Mouse (Mus musculus): ENCODE measurements around the gene Gm14085. TPM values are rescaled to one million over a fixed set of nuclear protein-coding genes. Genes with fewer than 3 reads are reported as not detected.
"Not testable (repeated sequence)": the region's sequence is repeated elsewhere in the genome, so short reads cannot be mapped to it uniquely, and the experiment has no call there.

The Gm14085 gene
- polyA plus RNA-seq, 1 experiment from 2014 or later, result not detected

DNA sequence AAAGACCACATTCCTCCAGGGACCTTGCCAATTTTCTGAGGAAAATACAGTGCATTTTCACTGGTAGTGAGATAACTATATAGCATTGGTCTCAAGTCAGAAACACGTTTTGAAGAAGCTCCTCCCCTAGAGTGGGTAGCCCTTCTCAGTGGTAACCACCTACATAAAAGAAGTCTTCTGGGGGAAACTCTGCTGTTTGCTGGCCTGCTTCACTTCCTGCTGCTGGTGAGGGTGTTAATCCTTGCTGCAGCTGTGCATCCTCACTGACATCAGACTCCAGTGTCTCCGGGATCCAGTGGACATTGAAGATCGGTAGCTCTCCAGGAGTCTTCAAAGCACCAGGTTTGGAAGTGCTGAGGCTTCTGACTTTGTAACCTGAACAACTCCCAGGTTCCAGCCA is 913 bp downstream of the Gm14085 start:
- not testable (repeated sequence) for H3K27me3 ChIP-seq; H3K27ac ChIP-seq; H3K36me3 ChIP-seq; H3K9me3 ChIP-seq; H3K4me1 ChIP-seq; ATAC-seq (ENCODE audit: insufficient number of reproducible peaks, insufficient read depth, low FRiP score, low TSS enrichment); H3K4me2 ChIP-seq (replicated peaks); H3K9ac ChIP-seq; H3K4me3 ChIP-seq
- WGBS, result 31% methylated on average over 1 of the region's 3 CpGs

DNA sequence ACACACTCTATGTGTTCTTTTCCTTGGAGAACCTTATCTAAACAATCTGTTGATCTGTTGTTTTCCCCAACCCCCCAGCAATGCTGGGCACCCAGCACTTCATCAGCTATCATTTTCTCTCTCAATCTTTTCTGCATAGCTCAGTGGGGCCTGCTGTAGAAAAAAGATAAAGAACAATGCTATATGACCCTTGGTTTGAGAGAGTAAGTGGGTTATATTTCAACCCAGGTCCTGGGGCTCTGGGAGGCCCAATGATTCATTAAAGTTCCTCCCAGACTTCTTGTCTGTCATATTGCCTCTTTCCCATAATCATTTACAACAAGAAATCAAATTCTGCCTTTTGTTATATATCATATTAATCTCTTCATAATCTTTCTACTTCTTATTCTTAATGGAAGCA is 1.4 kb downstream of the Gm14085 start:
- not testable (repeated sequence) for ATAC-seq (ENCODE audit: insufficient number of reproducible peaks, insufficient read depth, low FRiP score, low TSS enrichment); H3K9me3 ChIP-seq; H3K4me2 ChIP-seq (replicated peaks); H3K27ac ChIP-seq; H3K4me3 ChIP-seq; H3K27me3 ChIP-seq; H3K9ac ChIP-seq; H3K36me3 ChIP-seq; H3K4me1 ChIP-seq

DNA sequence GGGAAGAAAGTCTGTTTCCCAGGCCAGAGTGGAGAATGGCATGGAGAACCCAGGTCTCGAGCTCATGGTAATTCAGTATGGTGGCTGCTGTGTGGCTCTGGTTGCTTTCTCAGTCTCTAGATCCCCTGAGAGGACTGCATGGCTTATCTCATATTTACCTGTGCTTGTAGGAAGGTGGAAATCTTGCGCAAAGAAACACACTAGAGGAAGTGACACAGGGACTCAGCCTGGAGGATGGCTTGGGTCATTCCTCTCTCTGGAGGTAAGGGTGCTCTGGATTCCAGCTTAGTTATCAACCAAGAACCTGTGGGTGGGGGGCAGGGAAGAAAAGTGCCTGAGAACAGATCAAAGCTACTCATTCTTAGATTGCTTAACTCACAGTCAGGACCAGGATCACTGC is 1.9 kb downstream of the Gm14085 start:
- WGBS, result 89% methylated on average over 2 of the region's 2 CpGs
- Histone ChIP-seq H3K9ac (no peak overlapping the region), H3K4me3 (no peak overlapping the region), H3K36me3 (no peaks in the 10 kb centered on the region), H3K4me2 (replicated peaks) (no peak overlapping the region), H3K9me3 (no peaks in the 10 kb centered on the region), H3K4me1 (no peaks in the 10 kb centered on the region), H3K27ac (no peak overlapping the region), H3K27me3 (no peaks in the 10 kb centered on the region)
- ATAC-seq (ENCODE audit: insufficient number of reproducible peaks, insufficient read depth, low FRiP score, low TSS enrichment), result no peak

DNA sequence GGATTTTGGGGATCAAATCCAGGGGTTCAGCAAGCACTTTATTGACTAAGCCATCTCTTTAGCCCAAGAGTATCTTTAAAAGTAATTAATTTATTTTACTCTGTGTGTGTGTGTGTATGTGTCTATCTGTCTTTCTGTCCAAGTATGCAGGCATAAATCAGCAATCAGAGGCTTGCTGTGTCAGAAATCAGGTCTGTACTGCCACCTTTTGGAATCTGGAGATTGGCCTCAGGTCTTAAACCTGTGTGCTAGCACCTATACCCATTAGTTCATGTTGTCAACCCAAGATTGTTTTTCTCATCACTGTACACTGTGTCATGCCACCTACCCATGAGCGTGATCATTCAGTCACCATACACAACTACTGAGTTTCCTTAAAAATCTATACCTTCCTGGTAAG is 45.0 kb downstream of the Gm14085 start:
- H3K9me3 ChIP-seq; H3K27ac ChIP-seq; H3K4me3 ChIP-seq; H3K9ac ChIP-seq; H3K36me3 ChIP-seq; H3K27me3 ChIP-seq; ATAC-seq (ENCODE audit: insufficient number of reproducible peaks, insufficient read depth, low FRiP score, low TSS enrichment); H3K4me2 ChIP-seq (replicated peaks); H3K4me1 ChIP-seq: not testable (repeated sequence)
- WGBS, result 94% methylated on average over 1 of the region's 1 CpGs

DNA sequence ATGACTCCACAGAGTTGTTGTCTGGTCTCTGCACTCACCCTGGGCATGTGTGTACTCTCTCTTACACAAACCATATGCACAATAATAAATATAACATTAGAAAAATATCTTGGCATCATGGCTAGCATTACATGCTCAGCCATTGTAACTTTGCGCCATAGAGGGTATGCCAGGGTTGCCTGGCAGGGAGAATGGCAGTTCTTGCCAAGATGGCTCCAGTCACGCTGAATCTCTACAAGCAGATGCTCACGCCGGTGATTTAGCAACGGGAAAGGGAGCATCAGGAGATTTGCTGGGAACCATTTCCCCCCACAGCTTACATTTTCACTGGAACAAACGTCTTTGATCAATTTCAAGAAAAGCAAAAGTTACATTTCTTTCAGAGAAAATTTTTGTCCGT is 46.5 kb downstream of the Gm14085 start:
- Histone ChIP-seq H3K36me3 (no peaks in the 10 kb centered on the region), H3K9ac (no peak overlapping the region), H3K9me3 (no peaks in the 10 kb centered on the region), H3K27me3 (no peaks in the 10 kb centered on the region), H3K4me2 (replicated peaks) (no peak overlapping the region), H3K4me3 (no peak overlapping the region), H3K4me1 (no peaks in the 10 kb centered on the region), H3K27ac (no peak overlapping the region)
- 86% methylated on average over 7 of the region's 7 CpGs for WGBS
- no peak for ATAC-seq (ENCODE audit: insufficient number of reproducible peaks, insufficient read depth, low FRiP score, low TSS enrichment)

DNA sequence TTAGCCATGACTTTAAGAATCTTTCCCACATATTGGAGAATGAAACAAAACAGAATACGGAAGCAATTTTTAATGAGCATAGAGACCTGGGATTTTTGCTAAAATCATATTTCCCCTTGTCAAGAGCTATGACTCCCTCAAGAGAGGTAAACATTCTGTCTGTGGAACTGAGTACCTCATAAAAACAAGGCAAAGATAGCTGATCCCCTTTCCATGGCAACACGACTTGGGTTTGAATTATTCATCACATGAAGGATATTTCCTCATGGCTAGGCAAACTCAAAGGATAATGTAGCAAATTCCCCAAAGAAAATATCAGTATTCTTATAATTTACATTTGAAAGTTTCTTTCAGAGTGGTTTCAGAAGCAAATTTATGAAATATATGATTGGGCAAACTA is 47.0 kb downstream of the Gm14085 start:
- Histone ChIP-seq H3K27me3 (no peaks in the 10 kb centered on the region), H3K27ac (no peak overlapping the region), H3K9me3 (no peaks in the 10 kb centered on the region), H3K4me2 (replicated peaks) (no peak overlapping the region), H3K4me3 (no peak overlapping the region), H3K4me1 (no peaks in the 10 kb centered on the region), H3K9ac (no peak overlapping the region), H3K36me3 (no peaks in the 10 kb centered on the region)
- no peak for ATAC-seq (ENCODE audit: insufficient number of reproducible peaks, insufficient read depth, low FRiP score, low TSS enrichment)
- 82% methylated on average over 2 of the region's 2 CpGs for WGBS

DNA sequence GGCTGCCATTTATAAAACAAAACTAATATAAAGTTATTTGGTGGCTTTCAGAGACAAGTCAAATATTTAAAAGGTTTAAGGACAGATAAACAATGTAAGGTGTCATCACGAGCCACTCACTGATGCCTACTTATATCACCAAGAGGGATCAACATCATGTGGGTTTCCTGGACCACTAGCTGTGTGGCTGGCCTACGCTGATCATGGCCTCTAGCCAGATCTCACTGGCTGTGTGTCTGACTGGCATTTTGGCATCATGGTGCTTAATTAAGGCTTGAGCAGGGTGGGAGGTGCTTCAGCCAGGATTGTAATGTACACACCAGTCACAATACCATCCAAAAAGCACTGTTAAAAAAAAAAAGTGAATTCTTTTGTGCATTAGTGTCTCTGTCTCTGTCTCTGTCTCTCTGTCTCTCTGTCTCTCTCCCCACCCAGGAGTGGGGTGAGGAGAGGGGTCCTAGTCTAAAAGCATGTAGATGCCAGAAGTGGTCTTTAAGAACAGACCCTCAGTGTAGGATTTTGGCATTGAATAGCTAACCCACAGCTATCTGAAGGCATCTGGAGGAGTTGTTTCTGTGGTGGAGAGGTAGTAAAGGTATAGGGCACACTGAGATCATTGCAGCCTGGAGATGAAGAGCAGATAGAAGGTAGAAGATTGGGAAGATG is 47.5 kb downstream of the Gm14085 start:
- 76% methylated on average over 2 of the region's 2 CpGs for WGBS
- no peak overlapping the region for H3K27ac ChIP-seq
- H3K27me3 ChIP-seq, result no peaks in the 10 kb centered on the region
- H3K4me2 ChIP-seq (replicated peaks), result no peak overlapping the region
- ATAC-seq (ENCODE audit: insufficient number of reproducible peaks, insufficient read depth, low FRiP score, low TSS enrichment), result no peak
- H3K9ac ChIP-seq, result no peak overlapping the region
- H3K9me3 ChIP-seq, result no peaks in the 10 kb centered on the region
- H3K4me3 ChIP-seq, result no peak overlapping the region
- no peaks in the 10 kb centered on the region for H3K4me1 ChIP-seq
- no peaks in the 10 kb centered on the region for H3K36me3 ChIP-seq

DNA sequence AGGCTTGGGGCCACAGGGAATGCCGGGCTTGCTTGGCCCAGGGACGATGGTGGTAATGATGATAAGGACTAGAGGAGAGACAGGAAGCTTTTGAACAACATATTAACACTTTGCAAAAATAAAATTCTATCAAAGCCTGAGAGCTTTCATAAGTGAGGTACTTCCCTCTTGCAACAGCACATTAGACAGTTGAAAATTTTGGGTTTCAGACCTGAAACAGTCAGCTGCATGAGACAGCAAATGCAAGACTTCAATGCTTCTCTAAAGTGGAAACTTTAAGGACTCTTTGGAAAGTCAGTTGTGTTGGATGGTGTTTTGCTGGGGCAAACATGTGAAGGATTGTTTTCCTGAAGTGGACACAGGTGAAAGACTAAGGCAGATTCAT is 48.1 kb downstream of the Gm14085 start:
- WGBS, result 94% methylated on average over 2 of the region's 2 CpGs
- ATAC-seq (ENCODE audit: insufficient number of reproducible peaks, insufficient read depth, low FRiP score, low TSS enrichment), result no peak
- H3K27ac ChIP-seq, result no peak overlapping the region
- H3K27me3 ChIP-seq, result no peaks in the 10 kb centered on the region
- no peaks in the 10 kb centered on the region for H3K4me1 ChIP-seq
- no peak overlapping the region for H3K9ac ChIP-seq
- H3K4me3 ChIP-seq, result no peak overlapping the region
- H3K9me3 ChIP-seq, result no peaks in the 10 kb centered on the region
- no peaks in the 10 kb centered on the region for H3K36me3 ChIP-seq
- H3K4me2 ChIP-seq (replicated peaks), result no peak overlapping the region

DNA sequence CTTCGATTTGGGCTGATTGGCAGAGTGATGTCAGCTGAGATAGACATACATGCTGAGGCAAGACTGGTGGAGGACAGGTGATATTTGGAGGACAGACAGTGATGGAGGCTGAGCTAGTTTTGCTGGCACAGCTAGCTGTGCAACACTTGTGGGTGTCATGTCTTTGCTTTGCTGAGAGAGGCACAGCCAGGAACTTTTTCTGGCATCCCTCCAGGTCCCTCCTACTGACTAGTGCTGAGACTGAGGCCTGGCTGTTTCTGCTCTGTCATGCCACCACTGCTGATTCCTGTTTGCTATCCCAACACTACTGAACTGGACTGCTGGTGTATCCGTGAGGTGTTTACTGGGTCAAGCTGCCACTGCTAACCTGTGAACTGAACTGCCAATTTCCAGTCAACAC is 48.6 kb downstream of the Gm14085 start:
- H3K9me3 ChIP-seq, result no peaks in the 10 kb centered on the region
- H3K27ac ChIP-seq, result no peak overlapping the region
- H3K4me1 ChIP-seq, result no peaks in the 10 kb centered on the region
- H3K9ac ChIP-seq, result no peak overlapping the region
- ATAC-seq (ENCODE audit: insufficient number of reproducible peaks, insufficient read depth, low FRiP score, low TSS enrichment), result no peak
- no peak overlapping the region for H3K4me3 ChIP-seq
- WGBS, result 82% methylated on average over 2 of the region's 2 CpGs
- H3K27me3 ChIP-seq, result no peaks in the 10 kb centered on the region
- H3K4me2 ChIP-seq (replicated peaks), result no peak overlapping the region
- H3K36me3 ChIP-seq, result no peaks in the 10 kb centered on the region

DNA sequence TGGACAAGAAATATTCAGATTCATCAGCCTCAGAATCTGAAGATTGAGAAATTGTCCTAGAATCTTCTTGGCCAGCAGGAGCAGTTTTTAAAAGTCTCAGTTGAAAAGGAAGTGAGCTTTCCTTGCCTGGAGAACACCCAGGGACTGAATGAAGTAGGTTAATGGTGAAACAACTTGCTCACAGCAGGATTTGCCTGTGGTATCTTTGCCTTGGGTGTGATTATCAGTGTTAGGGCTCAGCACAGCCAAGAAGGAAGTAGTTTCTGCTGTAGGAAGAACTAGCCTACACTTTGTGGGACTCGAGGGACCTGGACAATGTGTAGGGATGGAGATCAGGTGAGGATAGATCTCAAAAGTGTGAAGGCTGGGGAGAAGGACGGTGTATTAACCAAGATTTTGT is 49.9 kb downstream of the Gm14085 start:
- Histone ChIP-seq H3K36me3 (no peaks in the 10 kb centered on the region), H3K4me3 (no peak overlapping the region), H3K9me3 (no peaks in the 10 kb centered on the region), H3K9ac (no peak overlapping the region), H3K4me2 (replicated peaks) (no peak overlapping the region), H3K4me1 (no peaks in the 10 kb centered on the region), H3K27ac (no peak overlapping the region), H3K27me3 (no peaks in the 10 kb centered on the region)
- no peak for ATAC-seq (ENCODE audit: insufficient number of reproducible peaks, insufficient read depth, low FRiP score, low TSS enrichment)
- 77% methylated on average over 2 of the region's 2 CpGs for WGBS

DNA sequence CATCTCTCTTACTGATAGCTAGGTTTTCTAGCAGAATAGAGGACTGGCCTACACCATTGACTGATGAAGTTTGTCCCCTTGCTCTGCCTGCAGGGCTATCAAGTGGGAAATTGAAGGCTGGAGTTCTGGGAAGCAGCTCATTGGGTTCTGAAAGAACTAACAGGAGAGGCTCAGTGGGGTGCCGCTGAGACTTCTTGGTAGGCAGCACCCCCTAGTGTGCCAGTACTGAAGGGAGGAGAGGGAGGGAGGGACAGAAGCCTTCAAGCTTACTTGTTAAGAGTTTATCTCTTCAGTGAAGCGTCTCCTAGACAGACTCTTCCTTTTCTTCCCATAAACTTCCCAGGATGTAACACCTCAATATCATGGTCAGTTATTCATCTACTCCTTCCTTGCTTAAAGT is 73.6 kb downstream of the Gm14085 start:
- Histone ChIP-seq H3K4me2 (replicated peaks) (no peak overlapping the region), H3K9me3 (no peaks in the 10 kb centered on the region)
- WGBS, result 31% methylated on average over 2 of the region's 2 CpGs

DNA sequence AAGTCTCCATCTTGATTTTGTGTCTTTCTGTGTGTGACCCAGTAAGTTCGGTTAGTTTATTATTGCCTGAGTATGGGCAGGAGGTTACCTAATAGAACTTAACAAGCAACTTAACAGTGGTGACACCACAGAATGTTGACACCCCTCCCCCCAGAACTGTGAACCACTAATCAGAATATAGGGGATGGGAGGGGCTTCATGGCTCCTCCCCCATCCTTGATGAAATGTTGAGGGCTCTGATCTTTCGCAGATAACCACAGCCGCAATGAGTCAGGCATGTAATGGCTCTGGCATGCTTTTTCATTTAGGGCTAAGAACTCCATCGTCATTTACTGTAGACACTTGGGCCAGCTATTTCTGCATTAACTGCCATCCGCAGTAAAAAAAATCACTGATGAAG is 76.5 kb downstream of the Gm14085 start:
- ATAC-seq (ENCODE audit: insufficient number of reproducible peaks, insufficient read depth, low FRiP score, low TSS enrichment), result no peak
- Histone ChIP-seq H3K4me2 (replicated peaks) (no peak overlapping the region), H3K27me3 (no peaks in the 10 kb centered on the region), H3K9me3 (no peaks in the 10 kb centered on the region), H3K36me3 (no peaks in the 10 kb centered on the region), H3K4me1 (no peaks in the 10 kb centered on the region), H3K9ac (no peak overlapping the region), H3K4me3 (no peak overlapping the region), H3K27ac (no peak overlapping the region)
- WGBS, result 92% methylated on average over 5 of the region's 5 CpGs

More for the DNA sequence above, 73.6 kb downstream of the Gm14085 start:
- H3K27me3 ChIP-seq, result no peaks in the 10 kb centered on the region
- H3K27ac ChIP-seq, result no peak overlapping the region
- no peaks in the 10 kb centered on the region for H3K4me1 ChIP-seq
- no peak overlapping the region for H3K4me3 ChIP-seq
- no peak overlapping the region for H3K9ac ChIP-seq
- no peaks in the 10 kb centered on the region for H3K36me3 ChIP-seq
- no peak for ATAC-seq (ENCODE audit: insufficient number of reproducible peaks, insufficient read depth, low FRiP score, low TSS enrichment)

DNA sequence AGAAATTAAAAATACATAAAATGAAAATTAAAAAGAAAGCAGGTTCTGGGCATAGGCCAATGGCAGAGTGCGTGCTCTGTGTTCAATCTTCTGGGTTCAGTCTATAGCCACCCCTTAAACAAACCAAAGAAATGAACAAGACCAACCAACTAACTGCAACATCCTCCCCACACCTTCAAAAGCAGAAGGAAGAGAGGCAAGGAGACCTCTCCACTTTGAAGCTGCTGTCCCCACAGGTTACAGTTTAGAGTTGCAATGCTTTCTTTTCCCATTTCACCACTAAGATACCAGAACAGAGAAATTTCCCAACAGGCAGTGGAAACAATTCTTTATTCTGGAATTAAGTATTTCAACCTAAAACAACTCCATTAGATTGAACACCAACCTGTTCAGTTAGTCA is 77.5 kb downstream of the Gm14085 start:
- Histone ChIP-seq H3K4me1 (no peaks in the 10 kb centered on the region), H3K36me3 (no peaks in the 10 kb centered on the region), H3K9ac (no peak overlapping the region), H3K27me3 (no peaks in the 10 kb centered on the region), H3K9me3 (no peaks in the 10 kb centered on the region), H3K4me3 (no peak overlapping the region), H3K27ac (no peak overlapping the region), H3K4me2 (replicated peaks) (no peak overlapping the region)
- ATAC-seq (ENCODE audit: insufficient number of reproducible peaks, insufficient read depth, low FRiP score, low TSS enrichment), result no peak
- WGBS, result 91% methylated on average over 1 of the region's 1 CpGs
